Mouse (Mus musculus) hindbrain, embryonic 14.5 days (tissue): ENCODE results near the gene Scn7a. TPM values are rescaled to one million over a fixed set of nuclear protein-coding genes. Genes with fewer than 3 reads are reported as not detected.
A peak's percentile ranks its signal among the peaks of the same experiment; 100 is the strongest.

Source experiments
- ATAC-seq: fragments of 200-750 bp; cut with Nextera tagmentation; 2 replicates; pipeline ENCODE4 v1.8.0; 2017; ENCODE audit warnings: moderate number of reproducible peaks, mild to moderate bottlenecking, moderate TSS enrichment, moderate library complexity; ENCODE audit not compliant: low FRiP score
- DNase-seq: peaks from one replicate; pipeline ENCODE4 v3.0.0-alpha.2; 2015; ENCODE audit warnings: low spot score
- H3K27ac ChIP-seq: fragments of 300-500 bp; sonication (generic); 2 replicates; pipeline ENCODE4 v1.5.1; 2014; ENCODE audit warnings: mild to moderate bottlenecking, moderate library complexity
- H3K27me3 ChIP-seq: fragments of 300-500 bp; sonication (generic); 2 replicates; pipeline ENCODE4 v1.6.1; 2014; ENCODE audit warnings: mild to moderate bottlenecking, low read length, mixed read lengths; ENCODE audit not compliant: control insufficient read depth, insufficient read depth
- H3K36me3 ChIP-seq: fragments of 300-500 bp; sonication (generic); replicated peaks from 2 replicates; pipeline ENCODE4 v1.6.1; 2014; ENCODE audit not compliant: control insufficient read depth, insufficient read depth
- H3K4me1 ChIP-seq: fragments of 300-500 bp; sonication (generic); replicated peaks from 2 replicates; pipeline ENCODE4 v1.6.1; 2014; ENCODE audit warnings: antibody characterized with exemption, low read length, mixed read lengths; ENCODE audit not compliant: control insufficient read depth, insufficient read depth
- H3K4me2 ChIP-seq: fragments of 300-500 bp; sonication (generic); replicated peaks from 2 replicates; pipeline ENCODE4 v1.6.1; 2014; ENCODE audit warnings: mild to moderate bottlenecking, moderate library complexity
- H3K4me3 ChIP-seq: fragments of 300-500 bp; sonication (generic); replicated peaks from 2 replicates; pipeline ENCODE4 v1.5.1; 2014; ENCODE audit warnings: mild to moderate bottlenecking, low read length
- H3K9ac ChIP-seq: fragments of 300-500 bp; sonication (generic); 2 replicates; pipeline ENCODE4 v1.6.1; 2014
- H3K9me3 ChIP-seq: fragments of 300-500 bp; sonication (generic); 2 replicates; pipeline ENCODE4 v1.6.1; 2016; ENCODE audit warnings: low read length; ENCODE audit not compliant: control insufficient read depth
- WGBS: fragments of 180-500 bp; shearing (Covaris S2); extraction: QIAGEN DNeasy Blood & Tissue Kit; methylation state at CpG from one replicate; pipeline ENCODE4 v1.1.7; 2014; 5-methylcytosine and 5-hydroxymethylcytosine counted together
- polyA plus RNA-seq: library from polyadenylated mRNA; unstranded; fragments of >200 nt; fragmentation: Nextera tagmentation; extraction: Ambion mirVana; gene quantifications from 2 replicates; pipeline ENCODE4 v1.2.1, GENCODE M21; 2014

The Scn7a gene
- polyA plus RNA-seq, 1 experiment from 2014 or later = 0.33 TPM

- DNase-seq (peak; percentile 55), ATAC-seq (peak; percentile 93)
- Histone ChIP-seq H3K36me3 (no peaks in the 10 kb centered on the region), H3K4me1 (no peaks in the 10 kb centered on the region; the same call in 1 of the 2 replicates), H3K27ac (peak within 1 kb of the TSS; percentile 58), H3K9ac (peak within 1 kb of the TSS; percentile 73), H3K4me2 (peak within 1 kb of the TSS; percentile 64), H3K4me3 (peak within 1 kb of the TSS; percentile 47), H3K27me3 (no peaks in the 10 kb centered on the region), H3K9me3 (no peaks in the 10 kb centered on the region)
- under 1% methylated on average over 29 of the region's 29 CpGs for WGBS
Observed at GRCm38 (mm10) chr2:66634580-66635359, 149.9 kb downstream of the Scn7a start, which contains the start of gene Scn9a. Gene Scn9a, minus strand, starts transcription at chr2:66634962.

- peak; percentile 14; the same call in 1 of the 2 replicates for ATAC-seq
- WGBS = 27% methylated on average over 5 of the region's 5 CpGs
- Histone ChIP-seq H3K9ac (no peak overlapping the region), H3K4me2 (peak overlapping the region; percentile 64), H3K27ac (no peak overlapping the region), H3K27me3 (no peaks in the 10 kb centered on the region), H3K4me3 (peak overlapping the region; percentile 47; the same call in 1 of the 2 replicates), H3K36me3 (no peaks in the 10 kb centered on the region), H3K9me3 (no peaks in the 10 kb centered on the region), H3K4me1 (no peaks in the 10 kb centered on the region; the same call in 1 of the 2 replicates)
- DNase-seq = no peak
Observed at GRCm38 (mm10) chr2:66632728-66633127, 152.0 kb downstream of the Scn7a start.

Other genes with a start within 250 kb of the Scn7a start
- 9.5 and 10.5 TPM in 2 replicates for gene Scn9a, start 150.0 kb downstream of the Scn7a start, polyA plus RNA-seq